Mouse (Mus musculus): Measurements from ENCODE around the gene Kif14. TPM values are rescaled to one million over a fixed set of nuclear protein-coding genes. Genes with fewer than 3 reads are reported as not detected.
"Not testable (repeated sequence)": the region's sequence is repeated elsewhere in the genome, so short reads cannot be mapped to it uniquely, and the experiment has no call there.

The Kif14 gene
- polyA plus RNA-seq, 2 experiments from 2014 or later = 1.2 to 1.3 TPM

DNA sequence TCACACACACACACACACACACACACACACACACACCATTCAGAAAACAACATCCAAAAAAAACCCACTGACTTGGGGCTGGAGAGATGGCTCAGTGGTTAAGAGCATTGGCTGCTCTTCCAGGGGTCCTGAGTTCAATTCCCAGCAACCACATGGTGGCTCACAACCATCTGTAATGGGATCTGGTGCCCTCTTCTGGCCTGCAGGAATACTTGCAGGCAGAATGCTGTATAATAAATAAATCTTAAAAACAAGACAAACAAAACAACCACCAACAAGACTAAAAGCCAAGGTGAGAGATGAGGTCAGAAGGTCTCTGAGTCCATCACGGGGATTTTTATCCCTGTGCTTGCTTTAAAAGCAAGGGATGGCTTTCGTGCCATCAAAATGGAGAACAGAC lies 90.5 kb downstream of the Kif14 start:
- ATAC-seq = not testable (repeated sequence)

DNA sequence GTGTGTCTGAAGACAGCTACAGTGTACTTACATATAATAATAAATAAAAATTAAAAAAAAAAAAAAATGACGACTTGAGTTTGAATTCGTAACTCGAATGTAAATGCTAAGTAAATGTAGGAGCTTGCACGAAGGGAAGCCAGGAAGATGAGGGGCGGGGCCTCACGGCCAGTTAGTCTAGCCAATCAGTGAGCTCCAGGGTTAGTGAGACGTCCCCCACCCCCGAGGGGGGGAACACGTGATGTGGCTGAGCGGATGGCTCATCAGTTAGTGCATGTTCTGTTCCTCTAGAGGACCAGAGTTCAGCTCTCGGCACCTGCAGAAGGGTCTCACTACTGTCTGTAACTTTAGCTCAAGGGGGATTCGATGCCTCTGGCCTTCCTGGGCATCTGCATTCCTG lies 91.3 kb downstream of the Kif14 start:
- no peak for ATAC-seq

DNA sequence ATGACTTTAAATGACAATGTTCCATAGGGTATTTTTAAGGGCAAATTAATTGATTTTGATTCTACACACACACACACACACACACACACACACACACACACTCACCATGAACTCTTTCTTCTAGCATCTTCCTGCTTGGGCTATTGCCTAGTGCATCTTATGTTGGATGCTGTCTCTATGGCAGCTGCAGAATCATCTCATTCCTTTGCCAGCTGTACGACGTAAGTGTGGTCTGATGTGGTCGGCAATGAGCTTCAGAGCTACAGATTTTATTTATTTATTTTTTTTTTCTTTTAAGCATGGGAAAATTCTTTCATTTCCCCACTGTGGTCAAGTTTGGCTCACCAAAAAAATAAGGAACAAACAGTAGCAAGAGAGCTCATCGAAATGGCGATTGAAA lies 92.6 kb downstream of the Kif14 start:
- no peak for ATAC-seq

DNA sequence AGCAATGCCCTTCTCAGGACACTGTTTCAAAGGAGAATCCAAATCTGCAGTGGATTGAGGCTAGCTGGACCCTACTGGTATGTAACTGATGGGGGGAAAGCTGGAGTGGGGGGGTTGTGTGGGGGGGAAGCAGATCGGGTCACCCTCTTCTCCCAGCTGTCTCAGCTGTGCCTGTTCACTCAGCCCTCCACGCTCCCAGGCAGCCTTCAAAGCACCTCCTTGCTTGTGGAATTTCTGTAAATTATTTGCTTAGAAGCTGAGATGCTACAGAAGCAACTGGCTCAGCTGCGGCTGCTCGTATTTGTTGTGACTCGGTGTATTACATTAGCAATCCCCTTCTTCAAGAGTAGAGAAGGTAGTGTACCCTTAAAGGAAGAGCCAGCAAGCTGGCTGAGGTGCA lies 93.1 kb downstream of the Kif14 start:
- no peak for ATAC-seq

DNA sequence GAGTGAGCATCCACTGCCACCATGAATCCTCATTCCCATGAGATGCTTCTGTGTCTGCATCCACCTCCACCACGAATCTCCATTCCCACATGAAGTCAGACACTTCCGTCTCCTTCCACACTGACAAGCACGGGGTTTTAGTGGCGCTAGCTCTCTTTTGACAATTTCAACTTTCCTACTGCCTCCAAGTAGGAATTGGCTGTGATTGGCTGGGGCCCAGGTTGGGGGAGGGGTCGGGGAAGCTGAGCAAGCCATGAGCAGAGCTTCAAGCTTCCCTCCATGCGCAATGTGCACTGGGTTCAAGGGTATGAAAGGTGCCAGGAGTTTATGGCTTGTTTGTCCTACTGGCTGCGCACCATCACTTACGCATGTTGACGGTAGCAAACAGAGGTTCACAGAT lies 93.6 kb downstream of the Kif14 start:
- no peak for ATAC-seq

DNA sequence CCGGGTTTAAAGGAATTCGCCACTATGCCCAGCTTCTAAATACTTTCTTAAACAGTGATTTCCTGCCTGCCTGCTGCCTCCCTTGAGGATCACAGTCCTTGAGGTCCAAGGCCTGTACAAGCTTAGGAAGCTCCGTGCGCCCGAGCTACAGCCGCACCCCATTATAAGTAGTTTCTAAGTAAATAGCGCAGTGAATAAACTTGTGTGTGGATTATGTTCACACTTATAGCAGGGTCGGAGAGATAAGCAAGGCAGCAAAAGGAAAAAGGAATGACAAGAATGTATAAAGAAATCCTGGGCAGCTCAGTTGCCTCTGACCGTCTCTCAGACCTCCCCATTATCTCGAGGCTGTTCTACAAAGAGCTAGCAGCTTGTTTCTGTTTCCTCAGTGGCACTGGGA lies 95.7 kb downstream of the Kif14 start:
- ATAC-seq = no peak

DNA sequence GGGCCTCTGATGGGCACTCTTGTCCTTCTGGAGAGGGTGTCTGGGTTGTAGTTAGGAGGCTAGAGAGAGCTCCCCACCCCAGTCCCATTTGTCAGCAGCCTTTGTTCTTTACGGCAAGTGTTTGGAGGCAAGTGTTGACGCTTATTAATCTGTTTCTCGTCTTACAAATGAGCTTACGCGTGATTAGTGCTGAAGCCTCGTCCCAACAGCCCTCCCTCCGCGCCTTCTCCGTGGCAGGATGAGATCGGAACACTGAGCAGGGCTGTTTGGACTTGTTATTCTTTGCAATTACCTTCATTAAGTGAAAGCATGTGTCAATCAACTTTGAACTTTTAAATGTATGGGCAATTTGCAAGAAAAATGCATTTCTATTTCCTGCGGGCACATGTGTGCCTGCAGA lies 97.0 kb downstream of the Kif14 start:
- ATAC-seq = no peak

DNA sequence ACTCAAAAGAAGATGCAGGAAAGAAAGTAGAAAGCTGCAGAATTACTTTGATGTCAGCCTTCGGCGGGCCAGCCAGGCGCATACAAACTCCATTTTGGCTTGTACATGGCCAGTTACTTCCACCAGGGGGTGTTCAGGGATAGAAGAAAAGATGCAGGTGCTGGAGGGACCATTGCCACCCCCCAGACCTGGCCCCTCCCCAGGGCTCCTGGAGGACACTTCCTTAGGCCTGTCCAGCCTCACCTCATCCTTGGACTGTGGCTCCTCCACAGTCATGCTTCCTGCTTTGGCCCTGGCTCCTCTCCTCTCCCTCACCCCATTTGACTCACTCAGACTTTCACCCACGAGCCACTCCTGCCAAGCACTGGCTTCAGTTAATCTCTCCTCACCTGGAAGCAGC lies 98.8 kb downstream of the Kif14 start:
- ATAC-seq = peak; percentile 41

DNA sequence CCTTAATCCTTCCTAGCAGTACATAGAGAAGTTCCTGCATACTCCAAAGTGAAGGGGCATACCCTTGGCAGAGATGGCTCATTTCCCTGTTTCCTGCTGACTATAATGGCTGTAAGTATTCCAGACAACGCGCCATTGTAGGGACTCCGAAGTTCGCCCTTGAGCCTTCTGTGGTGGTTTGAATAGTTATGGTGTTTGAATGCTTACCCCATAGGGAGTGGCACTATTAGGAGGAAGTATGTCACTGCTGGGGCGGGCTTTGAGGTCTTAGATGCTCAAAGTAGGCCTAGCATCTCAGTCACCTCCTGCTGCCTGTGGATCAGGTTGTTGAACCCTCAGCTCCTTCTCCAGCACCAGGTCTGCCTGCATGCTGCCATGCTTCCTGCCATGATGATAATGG lies 100.2 kb downstream of the Kif14 start:
- ATAC-seq = no peak

DNA sequence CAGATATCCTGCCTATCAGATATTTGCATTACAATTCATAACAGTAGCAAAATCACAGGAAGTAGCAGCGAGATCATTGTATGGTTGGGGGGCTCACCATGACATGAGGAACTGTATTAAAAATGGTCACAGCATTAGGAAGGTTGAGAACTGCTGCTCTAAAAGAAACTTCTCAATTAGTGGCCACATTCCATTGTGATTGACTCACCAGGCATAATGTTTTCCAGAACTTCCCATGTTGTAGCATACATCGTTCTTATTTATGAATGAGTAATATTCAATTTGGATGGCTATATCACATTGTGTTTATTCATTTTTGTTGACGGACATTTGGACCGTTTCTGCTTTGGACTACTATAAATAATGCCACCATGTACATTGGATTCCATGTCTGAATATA lies 101.5 kb downstream of the Kif14 start:
- ATAC-seq = no peak

DNA sequence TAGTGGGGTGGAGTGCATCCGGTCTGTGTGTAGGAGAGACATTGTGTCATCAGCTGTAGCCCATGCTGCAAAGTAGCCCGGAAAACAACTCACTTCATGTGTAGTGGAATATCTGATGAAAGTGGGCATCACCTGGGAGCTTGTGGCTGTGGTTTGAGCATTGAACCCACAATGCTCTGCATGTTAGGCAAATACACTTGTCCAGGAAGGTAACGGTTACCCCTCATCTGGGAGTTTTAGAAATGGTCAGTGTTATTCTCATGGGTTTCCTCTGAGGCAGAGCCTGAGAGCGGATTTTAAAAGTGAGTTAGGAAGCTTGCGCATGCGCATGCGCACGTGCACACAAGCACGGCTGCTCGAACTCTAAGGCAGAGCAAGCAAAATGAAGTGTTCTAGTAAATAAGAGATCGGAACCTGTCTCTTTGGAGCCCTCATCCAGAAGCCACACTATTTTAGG lies 102.6 kb downstream of the Kif14 start:
- peak; percentile 67 for ATAC-seq

DNA sequence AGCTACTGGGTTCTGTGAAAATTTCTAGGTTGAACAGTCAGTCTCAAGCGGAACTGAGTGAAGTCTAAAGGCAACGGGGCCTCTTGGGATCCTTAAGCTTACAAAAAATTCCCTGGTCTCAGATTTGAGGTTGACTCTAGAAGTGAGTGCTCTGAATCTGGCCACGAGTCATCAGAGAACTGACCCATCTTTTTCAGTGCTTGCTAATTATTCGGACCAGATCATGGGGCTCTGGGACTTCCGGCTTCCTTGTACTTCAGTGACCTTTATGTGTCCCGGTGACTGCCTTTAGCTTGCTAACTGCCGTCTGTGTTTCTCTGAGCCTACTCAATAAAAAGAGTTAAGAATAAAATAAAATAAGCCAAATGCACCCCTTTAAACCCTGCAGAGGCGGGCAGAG lies 103.1 kb downstream of the Kif14 start:
- ATAC-seq = no peak

DNA sequence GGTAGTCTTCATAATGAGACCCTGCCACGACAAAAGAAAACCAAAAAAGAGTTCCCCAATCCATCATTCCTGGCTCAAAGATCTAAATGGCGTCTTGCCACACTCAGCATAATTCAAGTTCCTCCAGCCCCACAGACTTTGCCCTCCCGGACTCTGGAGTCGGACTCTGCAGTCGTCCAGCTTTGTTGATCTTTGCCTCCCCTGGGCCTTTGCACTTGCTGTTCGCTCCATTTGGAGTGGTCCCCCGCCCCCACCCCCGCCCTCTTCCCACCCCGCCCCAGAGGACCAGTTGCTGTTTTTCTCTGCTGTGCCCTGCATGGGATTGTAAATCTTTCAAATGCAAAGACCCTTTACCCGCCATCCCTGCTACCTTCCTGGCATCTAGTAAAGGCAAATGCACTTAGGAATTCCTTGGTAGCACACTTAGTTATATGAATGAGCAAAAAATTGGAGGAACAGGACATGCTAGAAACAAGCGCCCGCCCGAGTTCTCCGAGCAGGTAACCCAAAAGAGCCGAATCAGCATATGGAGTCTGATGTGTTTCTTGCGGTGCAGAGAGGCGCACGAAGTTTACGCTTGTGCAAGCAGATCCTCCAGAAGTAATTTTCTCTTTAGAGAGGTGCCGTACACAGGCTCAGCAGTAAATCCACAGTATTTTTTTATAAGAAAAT lies 103.6 kb downstream of the Kif14 start:
- no peak for ATAC-seq

DNA sequence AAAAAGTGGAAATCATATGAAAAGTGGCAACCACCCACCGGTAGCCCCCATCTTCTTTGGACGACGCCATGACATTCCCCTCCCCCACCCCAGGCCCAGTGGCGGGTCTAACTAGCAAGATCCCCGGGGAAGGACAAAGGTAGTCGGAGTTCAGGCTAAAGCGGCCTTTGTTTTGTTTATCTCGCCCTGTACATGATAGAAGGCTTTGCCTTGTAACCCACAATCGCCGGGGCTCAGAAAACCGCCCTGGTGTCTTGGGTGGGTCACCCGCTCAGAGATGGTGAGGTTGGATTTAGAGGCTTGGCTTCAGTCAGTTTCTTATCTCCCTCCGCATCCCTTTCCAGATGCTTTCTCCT lies 104.1 kb downstream of the Kif14 start:
- no peak for ATAC-seq

DNA sequence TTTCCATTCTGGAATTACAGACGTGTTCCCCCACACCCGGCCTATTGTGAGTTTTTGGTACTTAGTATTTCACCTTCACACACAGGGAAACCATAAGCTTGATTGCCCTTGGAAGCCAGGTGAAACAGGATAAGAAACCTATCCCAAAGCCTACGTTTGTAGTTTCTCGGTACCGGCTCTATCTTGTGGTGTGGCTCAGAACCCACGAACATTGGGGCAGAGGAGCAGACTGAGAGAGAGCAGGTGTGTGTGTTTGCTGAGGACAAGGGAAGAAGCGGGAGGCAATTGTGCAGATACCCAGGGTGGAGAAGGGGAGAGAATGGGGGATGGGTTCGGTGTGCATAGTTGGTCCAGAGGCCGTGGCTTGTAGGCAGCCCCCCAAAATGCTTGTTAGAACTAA lies 104.8 kb downstream of the Kif14 start:
- ATAC-seq = no peak

DNA sequence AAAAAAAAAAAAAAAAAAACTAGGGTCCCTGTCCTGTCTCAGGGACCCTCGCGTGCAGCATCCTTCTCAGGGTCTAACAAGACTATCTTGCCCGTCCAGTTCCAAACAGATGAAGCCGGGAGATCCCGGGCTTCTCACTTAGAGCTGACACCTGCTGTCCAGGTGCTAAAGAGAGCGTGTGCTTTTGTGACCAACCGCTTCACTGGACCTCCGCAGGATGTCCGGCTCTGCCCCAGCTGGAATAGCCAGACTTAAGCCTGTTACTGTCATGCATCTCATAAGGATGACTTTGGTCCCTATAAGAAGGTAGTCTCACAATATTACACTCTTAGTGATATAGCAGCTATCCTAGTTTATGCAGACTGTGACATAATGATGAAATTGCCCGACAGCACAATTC lies 105.4 kb downstream of the Kif14 start:
- no peak for ATAC-seq

DNA sequence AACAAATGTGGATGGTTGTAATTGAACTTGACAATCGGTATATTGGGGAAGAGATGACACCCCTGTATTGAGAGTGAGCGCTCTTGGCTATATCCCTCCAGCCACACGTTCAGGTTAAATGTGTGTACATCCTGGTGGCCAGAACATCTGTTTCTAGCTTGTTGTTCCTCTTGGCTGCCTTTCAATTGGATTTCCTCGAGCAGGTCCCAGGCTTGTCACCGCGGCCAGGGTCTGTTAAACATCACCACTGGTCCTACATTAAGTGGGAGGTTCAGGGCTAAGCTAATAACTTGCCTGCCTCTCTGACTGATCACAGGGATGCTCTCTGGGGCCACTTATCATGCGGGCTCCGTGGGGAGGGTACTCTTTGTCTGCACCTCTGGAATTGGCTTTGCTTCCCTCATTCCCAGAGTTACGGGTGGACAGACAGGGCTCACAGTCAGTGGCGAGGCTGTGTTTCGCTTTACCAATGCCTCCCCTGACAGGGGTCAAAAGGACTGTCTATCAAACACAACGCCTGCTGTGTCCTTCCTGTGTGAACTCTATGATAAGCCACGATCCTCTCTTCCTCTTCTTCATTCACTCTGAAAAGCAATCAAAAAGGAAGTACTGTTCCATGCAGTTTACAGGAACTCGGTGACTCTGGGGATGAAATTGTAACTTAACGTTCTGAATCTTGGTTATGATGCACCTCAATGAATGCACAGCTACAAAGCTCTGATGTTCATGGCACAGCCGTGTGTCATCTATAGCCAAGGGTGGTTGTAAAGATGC lies 111.9 kb downstream of the Kif14 start:
- no peak for ATAC-seq

DNA sequence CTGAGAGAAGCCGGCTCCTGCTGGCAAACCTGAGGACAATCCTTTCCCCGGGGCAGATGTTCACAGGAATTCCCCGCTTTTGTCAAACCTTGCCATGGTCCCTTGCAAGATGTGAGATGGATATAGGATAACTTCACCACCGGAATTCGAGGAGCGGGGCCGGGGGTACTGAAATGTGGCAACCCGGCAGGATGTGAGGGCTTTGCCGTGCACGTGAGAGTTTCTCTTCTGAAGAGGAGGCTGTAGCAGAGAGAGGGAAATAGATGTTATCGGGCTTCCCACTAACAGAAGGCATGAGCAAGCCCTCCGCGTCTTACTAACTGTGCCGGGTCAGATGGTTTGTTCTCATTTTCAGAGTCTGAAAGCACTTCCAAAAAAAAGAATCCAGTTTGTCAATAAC lies 113.2 kb downstream of the Kif14 start:
- ATAC-seq = peak; percentile 80

DNA sequence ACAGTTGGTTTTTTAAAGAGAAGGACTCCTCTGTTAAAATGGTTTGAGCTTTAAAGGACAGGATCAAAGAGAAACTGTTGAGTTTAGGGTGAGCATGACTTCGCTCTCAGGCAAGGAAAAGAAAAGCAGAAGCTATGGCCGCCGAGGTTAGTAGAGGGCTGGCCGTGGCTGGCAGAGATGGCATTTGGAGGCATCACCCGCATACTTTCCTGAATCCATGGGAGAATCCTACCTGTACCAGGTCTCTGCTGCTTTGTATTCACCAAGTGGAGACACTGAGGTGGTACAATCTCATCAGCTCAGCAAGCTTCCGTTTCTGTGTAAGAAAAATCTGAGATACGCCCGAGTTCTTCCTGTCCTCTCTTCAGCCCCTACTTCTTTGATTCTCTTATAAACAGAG lies 114.1 kb downstream of the Kif14 start:
- ATAC-seq = peak; percentile 66

Other genes starting within 250 kb of the Kif14 start
- under 1 TPM in 1 of 2 experiments, not detected in 1; 0.28 TPM for gene Inava, start 232.1 kb upstream of the Kif14 start, polyA plus RNA-seq (2017; shearing (Covaris generic))
- not detected for gene Gpr25, start 205.5 kb upstream of the Kif14 start, polyA plus RNA-seq (2017; shearing (Covaris generic))
- gene Camsap2, start 120.2 kb upstream of the Kif14 start, polyA plus RNA-seq (2017; shearing (Covaris generic)) = 1 to 10 TPM; 3.9 to 6.2 TPM
- 10 to 100 TPM in 1 of 2 experiments, 1 to 10 TPM in 1; 7.6 to 11.2 TPM for gene Ddx59, start 51.1 kb upstream of the Kif14 start, polyA plus RNA-seq (2017; shearing (Covaris generic))
- 10 to 100 TPM; 18.5 to 32.8 TPM for gene Zfp281, start 158.6 kb downstream of the Kif14 start, polyA plus RNA-seq (2017; shearing (Covaris generic))